Mouse (Mus musculus) spleen, adult 2 months (tissue): ENCODE measurements at regions not wholly inside any gene's neighbourhood (a gene's known extent, or its start where the extent isn't known, plus 50 kb on each side); places are given as distances from the start of the nearest gene placed in this dataset.

ENCODE experiments used
- DNase-seq, 2 experiments: peaks; one replicate each; pipeline versions ENCODE4 v3.0.0 to v3.0.0-alpha.2; 2012 to 2021; ENCODE audit warnings: low spot score in 2 of 2, low read depth in 1 of 2
- H3K27ac ChIP-seq: fragments of 200-500 bp; 2 replicates; pipeline ENCODE4 v1.5.1; 2012; ENCODE audit warnings: low read length, inconsistent platforms; ENCODE audit not compliant: insufficient read depth
- H3K27me3 ChIP-seq: fragments of 200-500 bp; 2 replicates; pipeline ENCODE4 v1.6.1; 2012; ENCODE audit warnings: mild to moderate bottlenecking, moderate library complexity, low read length, inconsistent platforms; ENCODE audit not compliant: control insufficient read depth, insufficient read depth
- H3K36me3 ChIP-seq: fragments of 200-500 bp; 2 replicates; pipeline ENCODE4 v1.6.1; 2012; ENCODE audit warnings: mild to moderate bottlenecking, low read length, inconsistent platforms; ENCODE audit not compliant: control insufficient read depth, insufficient read depth
- H3K4me1 ChIP-seq: fragments of 200-500 bp; 2 replicates; pipeline ENCODE4 v1.6.1; 2011; ENCODE audit warnings: inconsistent platforms; ENCODE audit not compliant: control insufficient read depth, insufficient read depth, insufficient read length
- H3K4me3 ChIP-seq: fragments of 200-500 bp; 2 replicates; pipeline ENCODE4 v1.5.1; 2011; ENCODE audit warnings: mild to moderate bottlenecking, inconsistent platforms; ENCODE audit not compliant: insufficient read depth, insufficient read length; ENCODE audit errors: extremely low read depth
- CTCF ChIP-seq: fragments of 200-500 bp; IDR thresholded peaks from 2 replicates; pipeline ENCODE4 v1.5.1; 2011; ENCODE audit warnings: mild to moderate bottlenecking, inconsistent platforms; ENCODE audit not compliant: insufficient read depth, insufficient read length, insufficient replicate concordance; ENCODE audit errors: extremely low read depth
- POLR2A ChIP-seq: fragments of 200-500 bp; IDR thresholded peaks from 2 replicates; pipeline ENCODE4 v1.6.1; 2011; ENCODE audit warnings: low read depth, low read length, inconsistent platforms
- WGBS: fragments of 180-500 bp; shearing (Covaris S2); methylation state at CpG from one replicate; pipeline ENCODE4 v1.1.7; 2018; 5-methylcytosine and 5-hydroxymethylcytosine counted together

- no peak for TF ChIP-seq POLR2A
- Histone ChIP-seq H3K27me3 (no peaks in the 10 kb centered on the region), H3K27ac (no peak overlapping the region), H3K4me3 (no peak overlapping the region), H3K36me3 (no peaks in the 10 kb centered on the region), H3K4me1 (no peaks in the 10 kb centered on the region)
- no peak for DNase-seq
- WGBS, result 77% methylated on average over 1 of the region's 1 CpGs
These were observed 268.2 kb upstream of the Bmp2 start for GRCm38 (mm10) chr2:133283709-133284108.

DNA sequence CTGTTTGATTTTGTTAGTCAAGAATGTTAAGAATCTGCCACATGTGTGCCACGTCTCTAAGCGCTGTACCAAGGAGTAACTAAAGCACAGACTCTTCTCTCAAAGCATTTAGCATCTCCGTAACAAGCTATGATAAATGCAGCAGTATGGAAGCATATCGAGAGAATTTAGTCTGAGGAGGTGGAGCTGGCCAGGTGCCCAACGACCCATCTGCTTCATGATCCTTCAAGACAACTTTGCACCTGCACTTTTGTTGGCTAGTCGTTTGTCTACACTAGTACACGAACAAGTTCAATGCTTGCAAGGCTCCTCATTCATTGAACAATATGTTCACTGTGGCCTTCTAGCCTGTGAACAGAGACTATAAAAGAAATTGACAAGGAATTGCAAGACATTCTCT, 257.8 kb upstream of the Bmp2 start:
- no peaks in the 10 kb centered on the region for H3K4me1 ChIP-seq
- H3K36me3 ChIP-seq, result no peaks in the 10 kb centered on the region
- H3K27ac ChIP-seq, result no peak overlapping the region
- DNase-seq, result no peak
- no peaks in the 10 kb centered on the region for H3K27me3 ChIP-seq
- WGBS, result 83% methylated on average over 7 of the region's 7 CpGs
- H3K4me3 ChIP-seq, result no peak overlapping the region
- TF ChIP-seq CTCF, result no peak
- TF ChIP-seq POLR2A, result no peak

DNA sequence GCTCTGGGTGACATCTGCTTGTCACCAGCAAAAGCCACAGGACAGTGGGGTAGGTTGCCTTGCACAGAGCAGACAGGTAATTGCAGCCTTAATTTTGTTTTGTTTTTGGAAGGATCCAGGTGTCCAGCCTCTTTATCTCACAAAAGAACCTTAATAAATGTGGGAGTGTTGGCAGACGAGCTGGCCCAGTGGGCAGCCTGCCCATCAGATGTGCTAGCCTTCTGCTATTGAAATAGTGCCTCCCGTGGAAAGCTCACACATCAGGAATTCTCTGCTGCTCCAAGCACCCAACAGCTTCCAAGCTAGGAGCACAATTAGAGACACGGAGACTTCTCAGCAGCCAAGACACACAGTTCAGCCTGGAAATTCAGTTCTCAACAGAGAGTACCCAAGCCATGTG, 246.0 kb upstream of the Bmp2 start:
- no peak overlapping the region for H3K4me3 ChIP-seq
- no peaks in the 10 kb centered on the region for H3K27me3 ChIP-seq
- no peak for DNase-seq
- H3K36me3 ChIP-seq, result no peaks in the 10 kb centered on the region
- TF ChIP-seq CTCF (no peak), POLR2A (no peak)
- H3K4me1 ChIP-seq, result no peaks in the 10 kb centered on the region
- WGBS, result 84% methylated on average over 3 of the region's 3 CpGs
- no peak overlapping the region for H3K27ac ChIP-seq

DNA sequence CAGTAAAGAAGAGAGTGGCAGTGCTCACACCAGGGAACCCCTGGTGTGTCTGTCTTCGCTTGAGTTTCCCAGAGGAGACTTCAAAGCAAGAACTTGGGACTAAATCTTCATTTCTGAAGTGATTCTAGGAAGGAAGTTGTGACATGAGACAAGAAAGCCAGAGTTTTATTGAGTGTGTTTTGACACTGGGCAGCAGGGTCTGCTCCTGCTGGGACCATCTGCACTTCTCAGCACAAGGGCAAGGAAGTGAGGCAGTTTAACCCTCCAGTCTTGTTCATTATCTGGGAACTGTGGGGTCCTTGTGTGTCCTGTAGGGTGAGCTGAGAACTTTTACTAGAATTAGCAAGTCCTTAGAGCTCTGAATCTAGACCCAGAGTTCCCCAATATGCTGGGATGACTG, 241.0 kb upstream of the Bmp2 start:
- no peak for TF ChIP-seq POLR2A
- TF ChIP-seq CTCF, result no peak
- DNase-seq, result no peak
- Histone ChIP-seq H3K27ac (no peak overlapping the region), H3K4me1 (no peaks in the 10 kb centered on the region), H3K4me3 (no peak overlapping the region), H3K27me3 (no peaks in the 10 kb centered on the region), H3K36me3 (no peaks in the 10 kb centered on the region)
- 42% methylated on average over 1 of the region's 1 CpGs for WGBS

DNA sequence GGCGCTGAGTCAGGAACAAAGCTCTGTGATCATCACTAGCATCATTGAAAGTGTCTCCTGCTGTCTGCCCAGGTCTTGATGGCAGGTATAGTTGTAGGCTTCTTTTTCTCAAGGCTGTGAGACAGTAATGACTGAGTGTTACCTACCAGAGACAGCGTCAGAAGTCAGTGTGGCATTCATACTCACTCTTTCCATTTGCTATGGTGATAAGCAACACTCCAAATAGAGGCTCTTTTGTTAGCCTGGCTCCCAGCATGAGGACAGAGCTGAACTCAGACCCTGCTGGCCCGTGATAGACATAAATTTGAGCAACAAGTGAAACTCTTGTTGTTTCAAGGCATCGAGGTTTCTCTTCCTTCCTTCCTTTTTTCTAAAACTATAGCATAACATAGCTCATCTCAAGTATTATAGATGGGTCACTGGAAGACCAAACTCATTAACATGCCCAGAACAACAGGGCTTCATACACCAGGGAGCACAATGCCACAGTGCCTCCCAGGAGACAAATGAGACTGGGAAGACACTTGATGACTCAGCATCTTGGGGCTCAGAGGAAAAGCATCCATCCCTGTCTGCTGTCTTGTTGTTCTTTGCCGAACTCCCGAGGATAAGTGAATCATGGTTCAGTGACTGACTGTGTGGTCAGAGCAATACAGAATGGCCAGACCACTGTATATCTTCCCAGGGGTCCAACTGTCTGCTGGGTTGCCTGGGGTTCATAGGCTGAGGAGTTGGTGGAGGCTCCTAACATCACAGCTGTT, 225.5 kb upstream of the Bmp2 start:
- TF ChIP-seq CTCF, result no peak
- TF ChIP-seq POLR2A, result no peak
- no peak for DNase-seq
- 58% methylated on average over 6 of the region's 6 CpGs for WGBS
- no peak overlapping the region for H3K27ac ChIP-seq
- H3K4me3 ChIP-seq, result no peak overlapping the region
- H3K36me3 ChIP-seq, result no peaks in the 10 kb centered on the region
- H3K27me3 ChIP-seq, result no peaks in the 10 kb centered on the region
- H3K4me1 ChIP-seq, result no peaks in the 10 kb centered on the region

GRCm38 (mm10) chr2:133327653-133328052, 224.3 kb upstream of the Bmp2 start:
- H3K36me3 ChIP-seq, result no peaks in the 10 kb centered on the region
- H3K4me3 ChIP-seq, result no peak overlapping the region
- H3K27me3 ChIP-seq, result no peaks in the 10 kb centered on the region
- no peak overlapping the region for H3K27ac ChIP-seq
- WGBS, result 63% methylated on average over 2 of the region's 2 CpGs
- DNase-seq, result no peak
- TF ChIP-seq POLR2A (no peak), CTCF (no peak)
- H3K4me1 ChIP-seq, result no peaks in the 10 kb centered on the region

GRCm38 (mm10) chr2:133336177-133336901, 215.6 kb upstream of the Bmp2 start:
- Histone ChIP-seq H3K4me1 (no peaks in the 10 kb centered on the region), H3K36me3 (no peaks in the 10 kb centered on the region), H3K27ac (no peak overlapping the region), H3K4me3 (no peak overlapping the region), H3K27me3 (no peaks in the 10 kb centered on the region)
- no peak for DNase-seq
- TF ChIP-seq CTCF (no peak), POLR2A (no peak)
- 91% methylated on average over 9 of the region's 9 CpGs for WGBS
